Mouse (Mus musculus): ENCODE data around the gene Cabp2.
A peak's percentile ranks its signal among the peaks of the same experiment; 100 is the strongest.

Cabp2 gene

DNA sequence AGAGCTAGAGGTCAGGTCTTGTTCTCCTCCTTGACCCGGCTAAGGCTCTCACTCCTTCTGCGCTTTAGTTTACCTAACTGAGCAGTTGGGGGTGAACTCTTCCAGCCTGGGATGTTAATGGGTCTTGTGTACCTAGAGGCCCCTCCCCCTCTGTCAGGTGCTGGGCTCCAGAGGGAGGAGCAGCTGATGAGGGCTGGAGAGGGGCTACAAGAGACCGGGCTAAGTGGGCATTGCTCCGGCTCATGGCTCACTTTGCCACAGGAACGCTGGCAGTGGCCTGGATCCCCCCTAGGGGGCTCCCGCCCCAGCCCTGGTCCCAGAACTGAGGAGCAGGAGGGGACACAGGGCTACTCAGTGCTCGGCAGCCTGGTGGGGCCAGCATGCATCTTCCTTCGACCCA, 2.4 kb downstream of the Cabp2 start:
- peak; percentile 29 to 36 for DNase-seq

DNA sequence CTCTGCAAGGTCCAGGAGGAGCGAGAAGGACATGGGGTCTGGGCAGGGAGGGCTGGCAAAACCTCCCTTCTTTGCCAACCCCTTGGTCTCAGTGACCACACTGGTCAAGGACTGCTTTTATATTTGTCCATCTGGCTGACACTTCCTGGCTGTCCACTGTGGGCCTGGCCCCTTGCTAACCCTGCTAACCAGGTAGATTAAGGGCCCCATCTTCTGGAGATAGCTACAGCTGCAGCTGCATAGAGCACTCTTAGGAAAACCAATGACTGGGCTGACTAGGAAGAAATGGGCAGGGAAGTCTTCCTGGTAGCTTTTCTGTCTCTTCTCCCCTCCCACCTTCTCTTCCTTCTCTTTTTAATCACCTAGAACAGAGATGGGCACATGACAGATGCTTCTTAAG, 3.6 kb downstream of the Cabp2 start:
- DNase-seq: peak in 1 of 2 experiments; percentile 41

DNA sequence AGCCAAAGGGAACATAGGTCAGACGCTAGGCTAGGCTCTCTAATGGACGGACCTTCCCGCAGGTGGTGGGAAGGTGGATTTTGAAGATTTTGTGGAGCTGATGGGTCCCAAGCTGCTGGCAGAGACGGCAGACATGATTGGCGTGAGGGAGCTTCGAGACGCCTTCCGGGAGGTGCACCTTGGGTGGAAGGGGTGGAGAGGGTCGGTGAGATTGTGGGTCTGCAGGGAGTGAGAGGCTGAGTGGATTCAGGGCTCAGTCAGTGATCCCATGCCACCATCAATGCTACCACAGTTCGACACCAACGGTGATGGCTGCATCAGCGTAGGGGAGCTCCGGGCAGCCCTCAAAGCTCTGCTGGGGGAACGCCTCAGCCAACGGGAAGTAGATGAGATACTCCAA, 4.8 kb downstream of the Cabp2 start:
- no peak for DNase-seq

DNA sequence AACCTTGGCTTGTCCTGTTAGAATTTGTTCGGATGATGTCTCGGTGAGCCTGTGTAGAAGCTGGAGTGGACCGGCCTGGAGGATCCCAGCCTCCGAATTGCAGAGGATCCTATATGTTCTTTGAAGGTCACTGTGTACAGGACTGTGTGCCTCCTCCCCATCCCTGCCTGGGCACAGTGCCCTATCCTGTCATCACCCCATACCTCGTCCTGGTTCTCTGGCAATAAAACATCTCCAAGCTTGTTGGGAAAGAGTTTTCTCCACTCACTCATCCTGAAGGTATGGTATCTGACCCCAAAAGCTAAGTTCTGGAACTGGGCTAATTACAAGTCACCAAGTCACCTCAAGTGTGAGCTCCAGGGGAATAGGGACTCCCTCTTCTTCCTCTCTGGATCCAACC, 5.7 kb downstream of the Cabp2 start:
- DNase-seq: peak in 1 of 2 experiments; percentile 28

DNA sequence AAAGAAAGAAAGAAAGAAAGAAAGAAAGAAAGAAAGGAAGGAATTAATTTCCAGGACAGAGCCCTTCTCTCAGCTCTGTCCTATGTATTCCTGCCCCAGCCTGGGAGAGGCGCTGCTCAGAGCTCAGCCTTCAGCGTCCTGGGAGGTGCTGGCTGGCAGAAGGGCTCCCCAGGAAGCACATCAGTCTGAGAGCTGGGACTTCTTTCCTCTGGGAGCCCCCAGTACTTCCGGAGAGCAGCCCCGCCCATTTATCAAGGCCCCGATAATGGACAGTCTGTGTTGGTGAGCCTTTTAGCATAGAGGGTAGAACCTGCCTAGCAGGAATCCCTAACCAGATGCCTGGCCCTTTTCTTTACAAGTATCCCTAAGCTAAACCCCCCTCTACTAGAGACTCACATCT, 6.8 kb downstream of the Cabp2 start:
- no peak for DNase-seq

DNA sequence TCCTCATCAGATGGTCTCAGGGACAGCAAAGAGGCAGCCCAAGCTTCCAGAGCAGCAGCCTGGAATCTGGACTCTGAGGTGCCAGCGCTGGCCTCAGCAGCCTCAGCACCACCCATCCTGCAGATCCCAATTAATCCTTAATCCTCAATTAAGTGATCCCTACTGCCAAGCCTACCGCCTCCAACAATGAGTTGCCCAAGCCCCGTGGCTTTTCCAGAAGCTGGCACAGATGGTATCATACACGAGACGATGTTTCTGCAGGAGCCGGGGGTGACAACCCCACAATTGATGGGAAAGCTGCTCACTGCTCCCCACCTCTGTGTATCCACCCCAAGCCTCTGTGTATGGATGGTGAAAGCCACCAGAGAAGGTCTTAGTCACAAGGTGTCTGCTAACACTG, 7.8 kb downstream of the Cabp2 start:
- no peak for DNase-seq

DNA sequence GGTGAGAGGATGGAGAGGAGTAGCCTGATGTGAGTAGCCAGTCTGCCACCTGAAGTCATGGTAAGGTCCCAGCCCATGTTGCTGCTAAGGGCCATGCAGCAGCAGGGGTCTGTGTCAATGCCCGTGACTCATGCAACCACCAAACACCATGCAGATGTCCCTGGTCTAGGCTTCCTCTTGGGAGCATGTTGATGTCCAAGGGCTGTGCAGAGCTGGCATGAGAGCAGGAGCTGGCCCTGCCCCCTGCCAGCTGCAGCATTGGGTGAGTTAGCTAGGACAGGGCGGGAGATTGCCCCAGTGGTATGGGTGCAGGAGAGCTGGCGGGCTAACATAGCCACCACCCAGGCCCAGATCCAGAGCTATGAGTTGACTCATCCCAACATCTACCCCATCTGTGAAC, 9.1 kb downstream of the Cabp2 start:
- DNase-seq: no peak

DNA sequence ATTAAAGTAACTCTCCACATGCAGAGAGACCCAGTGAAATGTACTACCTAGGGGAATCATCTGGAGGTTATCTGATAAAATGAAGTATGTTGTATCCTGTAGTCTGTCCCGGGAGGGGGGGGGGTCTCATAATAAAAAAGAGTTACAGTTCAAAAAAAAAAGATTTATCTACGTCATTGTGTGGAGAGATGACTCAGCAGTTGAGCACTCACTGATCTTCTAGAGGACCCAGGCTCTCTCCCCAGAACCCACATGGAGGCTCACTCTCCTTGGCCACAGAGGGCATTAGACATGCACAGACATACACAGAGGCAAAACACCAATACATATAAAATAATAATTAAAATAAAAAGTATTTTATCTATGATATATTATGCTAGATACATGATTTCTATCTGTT, 10.0 kb downstream of the Cabp2 start:
- no peak for DNase-seq

DNA sequence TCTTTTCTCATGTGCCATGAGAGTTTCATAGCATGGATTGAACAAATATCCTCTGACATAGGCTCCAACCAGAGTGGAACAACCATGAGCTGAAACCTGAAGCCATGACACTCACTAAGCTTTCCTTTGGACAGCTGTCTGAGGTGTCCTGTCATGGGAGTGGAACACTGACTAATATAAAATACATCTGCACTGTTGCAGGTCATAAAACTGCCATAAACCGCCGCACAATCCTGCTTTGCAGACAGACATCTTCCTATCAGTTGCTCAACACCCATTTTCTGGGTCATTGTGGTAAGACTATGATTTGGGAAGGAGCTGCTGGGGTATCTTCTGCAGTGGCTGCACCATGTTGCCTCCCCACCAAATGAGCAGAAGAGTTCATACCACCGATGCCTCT, 11.4 kb downstream of the Cabp2 start:
- no peak for DNase-seq

DNA sequence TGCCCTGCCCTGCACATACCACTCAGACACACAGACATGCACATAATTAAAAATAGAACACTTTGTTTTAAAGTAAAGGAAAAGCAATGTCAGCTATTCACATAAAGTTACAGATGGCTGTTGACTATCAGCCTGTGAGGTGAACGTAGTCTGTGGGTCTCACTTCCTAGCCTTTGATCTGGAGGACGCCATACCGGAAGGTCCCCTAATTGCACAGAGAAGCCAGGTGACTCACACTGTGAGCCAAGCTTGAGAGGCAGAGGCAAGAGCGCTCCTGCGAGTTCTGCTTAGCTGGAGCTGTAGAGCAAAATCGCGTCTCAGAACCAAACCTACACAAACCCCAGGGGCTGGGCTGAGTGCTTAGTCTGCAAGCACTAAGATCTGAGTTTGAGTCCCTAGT, 12.4 kb downstream of the Cabp2 start:
- DNase-seq: no peak

DNA sequence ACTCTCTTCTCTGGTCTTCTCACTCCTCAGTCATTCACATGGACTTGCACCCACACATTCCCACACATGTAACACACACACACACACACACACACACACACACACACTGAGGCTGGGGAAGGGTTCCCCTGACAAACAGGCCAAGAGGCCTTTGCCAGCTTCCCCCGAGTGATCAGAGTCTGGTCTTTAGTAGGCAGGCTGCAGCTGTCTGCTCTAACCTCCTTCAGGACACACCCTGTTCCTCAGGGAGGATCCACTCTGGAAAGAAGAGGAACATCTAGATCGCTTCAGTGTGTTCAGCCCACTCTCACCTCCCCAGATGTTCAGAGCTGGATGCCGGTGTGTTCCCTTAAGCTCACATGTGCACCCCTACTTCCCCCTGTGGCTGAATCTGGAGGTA, 13.0 kb downstream of the Cabp2 start:
- DNase-seq: no peak

DNA sequence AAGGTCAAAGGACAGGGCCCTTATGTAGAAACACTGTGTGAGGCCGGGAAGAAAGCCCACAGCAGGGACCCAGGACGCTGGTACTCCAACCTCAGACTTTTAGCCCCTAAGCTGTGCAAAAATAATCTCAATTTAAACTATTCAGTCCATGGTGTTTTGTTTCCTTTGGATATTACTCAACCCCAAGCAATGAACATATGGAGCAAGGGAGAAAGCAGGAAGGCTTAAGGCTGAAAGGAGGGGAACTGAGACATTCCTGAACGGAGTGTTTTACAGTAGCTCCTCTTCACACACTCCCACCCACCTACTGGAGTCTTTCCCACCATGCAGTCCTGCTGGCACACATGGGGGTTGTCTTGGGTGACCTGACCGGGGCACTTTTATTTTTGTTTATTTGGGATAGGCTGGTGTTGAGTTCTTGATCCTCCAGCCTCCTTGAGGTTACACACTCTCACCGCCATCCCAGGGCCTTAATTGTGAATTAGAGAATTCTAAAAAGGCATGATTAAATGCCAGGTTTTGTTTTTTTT, 13.5 kb downstream of the Cabp2 start:
- DNase-seq: no peak

DNA sequence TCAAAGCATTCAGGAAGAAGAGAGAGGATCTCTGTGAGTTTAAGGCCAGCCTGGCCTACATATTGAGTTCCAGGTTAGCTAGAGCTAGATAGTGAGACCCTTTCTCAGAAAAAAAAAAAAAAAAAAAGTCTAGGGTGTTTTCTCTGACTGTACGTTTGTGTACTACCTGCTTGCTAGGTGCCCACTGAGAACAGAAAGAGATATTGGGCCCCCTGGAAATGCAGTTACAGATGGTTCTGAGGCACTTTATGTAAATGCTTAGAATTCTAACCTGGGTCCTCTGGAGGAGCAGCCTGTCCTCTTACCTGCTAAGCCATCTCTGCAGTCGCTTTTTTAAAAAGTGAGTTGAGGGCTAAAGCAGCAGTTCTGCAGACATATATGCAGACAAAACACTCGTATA, 14.4 kb downstream of the Cabp2 start:
- no peak for DNase-seq

DNA sequence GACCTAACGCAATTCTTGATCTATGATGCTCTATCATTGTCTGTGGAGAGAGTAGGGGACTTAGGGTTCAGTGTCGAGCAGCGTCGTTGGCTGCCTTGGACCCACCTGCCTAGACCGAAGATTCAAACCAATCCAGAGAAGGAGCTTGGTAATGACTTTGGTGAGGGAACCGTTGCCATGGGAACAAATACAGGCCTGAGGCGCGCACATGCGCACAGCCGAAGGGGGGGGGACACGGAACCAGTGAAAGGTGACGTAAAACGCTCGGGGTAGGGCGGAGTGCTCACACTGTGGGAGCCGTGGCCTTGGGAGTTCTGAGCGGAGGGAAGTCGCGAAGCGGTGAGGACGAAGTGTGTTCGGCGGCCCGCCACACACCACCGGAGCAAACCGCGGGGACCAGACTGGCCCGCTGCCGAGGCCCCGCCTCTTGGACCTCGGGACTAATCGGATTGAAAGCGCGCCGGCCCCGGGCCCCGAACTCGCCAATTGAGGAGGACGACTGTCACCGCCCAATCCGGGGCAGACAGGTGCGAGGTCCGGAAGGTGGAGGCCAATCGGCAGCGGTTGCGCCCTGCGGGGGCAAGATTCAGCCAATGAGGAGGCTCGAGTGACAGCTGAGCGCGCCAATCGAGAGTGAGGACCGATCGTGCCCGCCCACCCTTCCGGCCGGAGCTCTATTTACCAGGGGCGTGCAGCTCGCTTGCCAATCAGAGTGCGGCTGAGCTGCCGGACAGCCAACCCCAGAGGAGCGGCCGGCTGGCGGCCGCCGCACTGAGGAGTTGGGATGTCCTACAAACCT, 15.5 kb downstream of the Cabp2 start, which contains the start of gene Cdk2ap2:
Cdk2ap2 (plus strand) TSS at position 541 of the 799 bp plus-strand sequence.
- peak; percentile 100 for DNase-seq

DNA sequence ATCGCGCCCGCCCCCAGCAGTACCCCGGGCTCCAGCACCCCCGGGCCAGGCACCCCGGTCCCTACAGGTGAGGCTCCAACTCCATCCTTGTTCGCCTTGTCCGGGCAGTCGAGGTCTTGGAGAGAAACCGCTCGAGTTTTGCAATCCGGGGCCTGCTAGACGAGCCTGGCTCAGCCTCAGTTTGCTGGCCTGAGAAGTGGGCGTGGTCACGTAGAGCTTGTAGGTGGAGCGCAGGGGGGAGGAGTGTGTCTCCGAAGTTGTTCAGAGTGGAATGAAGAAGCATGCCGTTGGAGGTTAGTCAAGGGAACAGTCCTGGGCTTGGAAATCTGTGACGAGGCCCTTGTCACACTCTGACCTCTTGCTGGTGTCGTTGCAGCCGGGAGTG, 16.1 kb downstream of the Cabp2 start:
- DNase-seq: no peak

DNA sequence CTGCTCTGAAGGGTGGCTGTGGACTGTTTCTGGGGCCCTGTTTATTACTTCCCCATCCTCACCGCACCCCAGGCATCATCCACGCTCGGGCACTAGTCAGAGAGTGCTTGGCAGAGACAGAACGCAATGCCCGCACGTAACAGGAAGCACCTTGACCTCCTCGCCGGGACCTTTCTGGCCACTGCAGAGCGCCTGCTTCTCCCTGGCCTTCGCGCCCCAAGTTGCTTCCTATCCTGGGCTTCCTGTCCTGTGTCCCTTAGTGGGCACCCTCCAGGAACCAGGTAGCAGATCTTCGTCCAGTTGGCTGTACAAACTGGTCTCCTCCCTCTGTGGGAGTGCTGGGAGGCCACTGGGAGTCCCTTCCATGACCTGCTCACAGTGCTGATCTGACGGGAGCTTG, 17.0 kb downstream of the Cabp2 start:
- peak; percentile 43 for DNase-seq

DNA sequence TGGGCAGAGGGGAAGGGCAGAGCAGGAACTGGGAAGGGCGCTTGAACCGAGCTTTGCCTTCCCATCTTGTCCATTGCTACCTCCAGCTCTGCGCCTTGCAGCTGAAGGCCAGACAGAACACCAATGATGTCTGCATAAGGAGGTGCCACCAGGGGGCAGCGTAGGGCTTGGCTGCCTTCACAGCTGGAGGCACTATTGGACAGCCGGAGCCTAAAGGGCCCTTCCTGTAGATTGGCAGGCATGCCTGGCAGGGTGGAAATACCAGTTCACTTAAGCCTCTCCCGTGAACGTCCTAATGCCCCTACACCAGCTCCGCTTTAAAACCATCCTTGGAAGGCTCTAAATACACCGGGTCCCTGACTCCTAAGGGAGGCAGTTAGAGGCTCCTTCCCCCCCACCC, 17.7 kb downstream of the Cabp2 start:
- DNase-seq: peak; percentile 94 to 96

DNA sequence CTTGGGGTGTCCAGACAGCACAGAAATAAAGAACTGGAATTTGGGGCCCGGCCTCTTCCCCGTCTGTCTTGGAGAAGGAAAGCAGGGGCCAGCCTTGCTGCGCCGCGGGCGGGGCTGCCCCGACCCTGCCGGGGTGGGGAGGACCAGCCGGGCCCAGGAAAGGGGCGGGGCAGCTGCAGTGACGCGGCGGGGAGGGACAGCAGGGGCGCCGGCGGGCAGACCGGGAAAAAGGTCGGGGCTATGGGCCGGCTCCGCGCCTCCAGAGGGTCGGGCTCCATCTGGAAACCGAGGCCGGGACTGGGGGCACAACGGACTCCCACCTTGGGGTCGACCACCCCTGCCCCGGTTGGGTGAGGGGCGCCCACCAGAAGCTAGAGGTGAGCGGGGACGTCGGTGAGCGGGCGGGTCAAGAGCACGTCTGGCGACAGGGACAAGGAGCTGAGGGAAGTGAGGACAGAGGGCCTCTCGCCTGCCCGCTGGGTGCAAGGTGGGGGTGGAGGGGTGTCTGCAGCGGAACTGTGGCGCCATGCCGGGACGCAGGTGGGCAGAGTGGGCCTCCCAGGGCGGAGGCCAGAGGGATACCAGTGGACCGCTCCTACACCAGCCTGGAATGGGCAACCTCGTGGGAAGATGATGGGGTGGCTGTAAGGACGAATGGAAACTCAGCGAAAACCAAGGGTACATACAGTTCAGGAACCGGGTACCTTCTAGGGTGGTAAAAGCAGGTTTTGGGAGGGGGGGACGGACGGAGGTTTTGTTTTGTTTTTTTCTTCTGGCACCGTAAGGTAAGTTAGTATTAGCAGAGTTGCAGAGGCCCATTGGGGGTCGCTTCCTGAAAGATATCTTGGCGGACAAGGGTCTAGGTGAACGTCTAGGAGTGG, 18.7 kb downstream of the Cabp2 start, which contains the start of gene Pitpnm1:
Pitpnm1 (plus strand) TSS at position 162 of the 881 bp plus-strand sequence.
- peak; percentile 77 to 86 for DNase-seq

DNA sequence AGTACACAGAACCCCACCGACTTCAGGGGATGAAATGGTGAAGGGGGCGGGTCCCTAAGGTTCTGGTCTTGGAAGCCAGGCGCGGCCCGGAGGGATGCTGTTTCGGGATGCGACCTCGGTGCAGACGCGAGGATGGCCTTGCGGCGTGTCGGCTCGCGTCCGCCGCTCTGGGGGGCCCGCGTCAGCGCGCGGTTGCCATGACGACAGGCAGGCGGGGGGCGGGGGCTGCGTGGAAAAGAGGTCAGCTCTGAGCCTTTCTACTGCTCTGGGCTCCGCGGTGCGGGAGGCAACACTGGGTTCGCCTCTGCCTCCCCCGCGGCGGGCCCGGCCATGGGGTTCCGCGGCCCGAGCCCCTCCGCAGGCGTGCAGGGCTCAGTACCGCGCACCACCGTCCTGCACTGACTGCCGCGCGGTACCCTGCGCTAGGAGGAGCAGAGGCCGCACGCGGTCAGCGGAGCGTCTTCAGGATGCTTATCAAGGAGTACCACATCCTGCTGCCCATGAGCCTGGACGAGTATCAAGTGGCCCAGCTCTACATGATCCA, 19.4 kb downstream of the Cabp2 start:
- DNase-seq: peak; percentile 89 to 92

DNA sequence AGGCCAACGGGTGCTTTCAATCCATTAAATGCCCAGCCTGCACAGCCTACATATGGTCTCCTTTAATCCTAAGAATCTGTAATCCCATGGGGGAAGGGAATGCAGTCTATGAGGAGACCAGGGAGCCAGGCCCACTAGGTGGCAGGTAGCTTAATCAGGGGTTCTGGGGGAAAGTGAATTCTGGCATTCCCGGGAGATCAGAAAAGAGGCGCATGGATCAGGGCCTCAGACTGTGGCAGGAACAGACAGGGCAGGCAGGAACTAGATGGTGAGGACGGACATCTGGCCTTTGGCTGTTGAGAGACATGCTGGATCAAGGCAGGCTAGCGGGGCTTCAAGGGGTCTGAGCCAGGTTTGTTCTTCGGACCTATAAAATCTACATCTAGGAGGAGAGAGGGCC, 20.1 kb downstream of the Cabp2 start:
- peak; percentile 49 to 60 for DNase-seq

DNA sequence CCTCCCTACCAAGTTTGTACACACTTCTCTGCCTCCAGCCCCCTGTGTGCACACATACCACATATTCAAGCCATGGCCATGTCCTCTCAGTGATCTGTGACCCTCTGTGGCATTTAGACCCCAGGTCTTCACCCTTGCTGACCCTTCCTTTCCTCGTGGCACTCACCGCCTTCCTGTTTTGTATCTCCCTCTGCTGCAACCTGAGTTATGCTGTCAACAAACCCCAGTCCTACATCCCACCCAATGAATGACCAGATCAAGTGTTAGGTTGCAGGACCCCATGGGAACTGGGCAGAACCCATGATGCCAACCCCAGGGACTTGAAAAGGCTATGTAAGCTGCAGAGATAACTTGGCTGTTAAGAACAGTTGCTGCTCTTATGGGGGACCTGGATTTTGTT, 20.7 kb downstream of the Cabp2 start:
- peak in 1 of 2 experiments; percentile 28 for DNase-seq

DNA sequence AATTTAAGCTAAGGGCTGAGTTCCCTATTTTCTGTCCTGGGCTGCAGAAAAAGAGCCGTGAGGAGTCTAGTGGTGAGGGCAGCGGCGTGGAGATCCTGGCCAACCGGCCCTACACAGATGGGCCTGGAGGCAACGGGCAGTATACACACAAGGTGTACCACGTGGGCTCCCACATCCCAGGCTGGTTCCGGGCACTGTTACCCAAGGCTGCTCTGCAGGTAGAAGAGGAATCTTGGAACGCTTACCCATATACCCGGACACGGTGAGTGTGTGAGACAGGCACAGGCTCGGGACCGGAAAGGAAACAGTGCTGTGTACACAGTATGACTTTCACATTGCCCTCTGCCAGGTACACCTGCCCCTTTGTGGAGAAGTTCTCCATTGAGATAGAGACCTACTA, 21.2 kb downstream of the Cabp2 start:
- peak; percentile 77 to 82 for DNase-seq

DNA sequence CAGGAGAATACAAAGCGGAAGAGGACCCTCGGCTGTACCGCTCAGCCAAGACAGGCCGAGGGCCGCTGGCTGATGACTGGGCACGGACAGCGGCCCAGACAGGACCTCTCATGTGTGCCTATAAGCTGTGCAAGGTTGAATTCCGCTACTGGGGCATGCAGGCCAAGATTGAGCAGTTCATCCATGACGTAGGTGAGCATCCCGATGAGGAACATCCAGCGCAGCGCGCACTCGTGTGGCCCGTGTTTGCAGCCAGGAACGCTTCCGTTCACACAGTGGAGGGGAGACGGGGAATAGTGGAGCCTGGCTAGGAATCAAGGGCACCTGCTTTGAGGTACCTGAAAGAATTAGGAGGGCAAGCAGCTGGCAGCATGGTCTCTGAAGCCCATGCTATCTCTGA, 21.9 kb downstream of the Cabp2 start:
- DNase-seq: peak; percentile 41 to 45

Measured in cerebellum, postnatal 25 days (tissue).